Mouse (Mus musculus) embryonic facial prominence, embryonic 13.5 days (tissue): ENCODE measurements around the gene Kif17. TPM values are rescaled to one million over a fixed set of nuclear protein-coding genes. Genes with fewer than 3 reads are reported as not detected.

ENCODE experiments used
- ATAC-seq: fragments of 200-750 bp; cut with Nextera tagmentation; 2 replicates; pipeline ENCODE4 v1.8.0; 2017; ENCODE audit warnings: low read depth; ENCODE audit not compliant: insufficient number of reproducible peaks, insufficient read depth, low FRiP score, low TSS enrichment
- H3K27ac ChIP-seq: fragments of 300-500 bp; sonication (generic); 2 replicates; pipeline ENCODE4 v1.5.1; 2015; ENCODE audit warnings: moderate library complexity, mild to moderate bottlenecking, inconsistent platforms
- H3K27me3 ChIP-seq: fragments of 300-500 bp; sonication (generic); 2 replicates; pipeline ENCODE4 v1.6.1; 2015; ENCODE audit warnings: mild to moderate bottlenecking, inconsistent platforms
- H3K36me3 ChIP-seq: fragments of 300-500 bp; sonication (generic); 2 replicates; pipeline ENCODE4 v1.6.1; 2015; ENCODE audit warnings: mild to moderate bottlenecking, inconsistent platforms
- H3K4me1 ChIP-seq: fragments of 300-500 bp; sonication (generic); 2 replicates; pipeline ENCODE4 v1.6.1; 2015; ENCODE audit warnings: inconsistent platforms
- H3K4me2 ChIP-seq: fragments of 300-500 bp; sonication (generic); 2 replicates; pipeline ENCODE4 v1.6.1; 2015; ENCODE audit warnings: moderate library complexity, mild to moderate bottlenecking, inconsistent platforms
- H3K4me3 ChIP-seq: fragments of 300-500 bp; sonication (generic); 2 replicates; pipeline ENCODE4 v1.5.1; 2015; ENCODE audit warnings: mild to moderate bottlenecking, inconsistent platforms
- H3K9ac ChIP-seq: fragments of 300-500 bp; sonication (generic); 2 replicates; pipeline ENCODE4 v1.6.1; 2015; ENCODE audit warnings: mild to moderate bottlenecking, inconsistent platforms
- H3K9me3 ChIP-seq: fragments of 300-500 bp; sonication (generic); 2 replicates; pipeline ENCODE4 v1.6.1; 2016; ENCODE audit warnings: inconsistent platforms
- WGBS: fragments of 180-500 bp; shearing (Covaris S2); methylation state at CpG from one replicate; pipeline ENCODE4 v1.1.7; 2015; ENCODE audit warnings: mixed read lengths; 5-methylcytosine and 5-hydroxymethylcytosine counted together
- polyA plus RNA-seq: library from polyadenylated mRNA; unstranded; fragments of >200 nt; fragmentation: Nextera tagmentation; extraction: Ambion mirVana; gene quantifications from 2 replicates; pipeline ENCODE4 v1.2.1, GENCODE M21; 2015

Gene Kif17
- polyA plus RNA-seq, 1 experiment from 2014 or later: 1.4 TPM

GRCm38 (mm10) chr4:138261843-138262681 lies 11.8 kb downstream of the Kif17 start:
- peak overlapping the region; percentile 70 for H3K4me3 ChIP-seq
- under 1% methylated on average over 75 of the region's 78 CpGs for whole genome bisulfite sequencing
- peak overlapping the region; percentile 69 for H3K9ac ChIP-seq
- no peak overlapping the region for H3K27ac ChIP-seq
- peaks cover 7% of the 10 kb centered on the region for H3K4me1 ChIP-seq
- peak overlapping the region; percentile 84 for H3K4me2 ChIP-seq
- no peaks in the 10 kb centered on the region for H3K9me3 ChIP-seq
- H3K36me3 ChIP-seq: no peaks in the 10 kb centered on the region
- ATAC-seq: peak; percentile 82
- peaks cover 20% of the 10 kb centered on the region for H3K27me3 ChIP-seq

DNA sequence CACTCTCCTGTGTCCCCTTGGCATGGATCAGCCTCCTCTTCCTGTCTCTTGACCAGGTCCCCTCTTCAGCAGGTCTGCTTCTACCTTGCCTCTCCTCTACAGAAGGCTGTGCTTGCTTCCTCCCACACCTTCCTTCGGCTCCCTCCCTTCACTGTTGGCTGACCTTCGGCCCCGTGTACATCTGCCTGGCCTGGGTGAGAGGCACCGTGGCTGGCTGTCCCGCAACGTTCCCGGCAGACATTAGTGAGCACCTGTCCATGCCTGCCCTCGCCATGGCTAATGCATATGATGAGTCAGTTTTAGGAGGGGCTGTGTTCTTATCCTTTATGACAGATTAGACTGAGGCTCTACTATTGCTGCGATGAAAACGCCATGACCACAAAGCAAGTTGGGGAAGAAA lies 17.6 kb downstream of the Kif17 start:
- Histone ChIP-seq H3K4me1 (peaks cover 5% of the 10 kb centered on the region), H3K9ac (no peak overlapping the region), H3K4me3 (no peak overlapping the region), H3K4me2 (no peak overlapping the region), H3K27ac (no peak overlapping the region), H3K36me3 (no peaks in the 10 kb centered on the region), H3K27me3 (peaks cover 18% of the 10 kb centered on the region), H3K9me3 (no peaks in the 10 kb centered on the region)
- ATAC-seq: no peak
- 88% methylated on average over 10 of the region's 10 CpGs for WGBS

DNA sequence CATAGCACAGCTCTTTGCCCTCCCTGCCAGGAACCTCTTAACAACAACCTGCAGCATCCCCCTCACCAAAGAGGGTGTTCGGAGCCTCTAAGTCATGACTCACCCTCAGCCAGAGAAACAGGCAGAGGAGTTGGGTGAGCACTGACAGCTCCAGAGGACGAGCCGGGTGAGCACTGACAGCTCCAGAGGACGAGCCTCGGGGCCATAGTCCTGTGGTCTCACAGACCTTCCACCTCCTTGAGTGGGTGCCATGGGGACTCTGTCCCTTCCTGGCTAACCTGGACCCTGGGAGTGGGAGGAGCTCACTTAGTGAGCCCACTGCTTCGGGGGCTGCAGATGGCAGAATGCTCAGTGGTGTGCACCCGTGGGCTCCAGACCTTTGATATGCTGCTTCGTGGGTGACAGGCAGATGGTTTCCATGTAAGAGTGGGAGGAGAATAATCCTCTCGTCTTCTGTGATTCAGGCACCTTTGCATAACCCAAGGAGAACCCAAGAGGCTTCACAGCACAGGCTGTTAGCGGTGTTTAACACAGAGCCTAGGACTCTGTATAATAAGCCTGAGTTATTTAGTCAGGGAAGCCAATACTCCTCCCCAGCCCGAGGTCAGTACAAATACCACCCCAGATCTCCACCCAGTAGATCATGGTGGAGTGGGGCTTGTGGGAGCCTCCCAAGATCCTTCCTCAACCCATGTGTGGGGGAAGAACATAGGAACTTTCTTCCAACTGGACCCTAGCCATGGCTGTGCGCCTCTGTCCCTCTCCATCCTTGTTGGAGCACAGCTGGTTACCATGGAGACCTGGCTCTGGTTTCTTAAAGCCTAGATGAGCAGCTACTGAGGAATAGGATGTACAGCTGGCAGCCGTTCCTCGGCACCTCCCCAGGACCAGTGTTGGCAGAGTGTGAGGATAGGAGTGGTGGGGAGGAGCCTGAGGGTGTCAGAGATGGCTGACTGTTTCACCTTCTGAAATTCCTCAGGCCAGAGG lies 22.1 kb downstream of the Kif17 start:
- WGBS: 66% methylated on average over 14 of the region's 14 CpGs

GRCm38 (mm10) chr4:138278346-138278745 lies 28.1 kb downstream of the Kif17 start:
- H3K9ac ChIP-seq: no peak overlapping the region
- H3K4me1 ChIP-seq: no peaks in the 10 kb centered on the region
- no peaks in the 10 kb centered on the region for H3K9me3 ChIP-seq
- no peak overlapping the region for H3K27ac ChIP-seq
- no peak for ATAC-seq
- H3K4me2 ChIP-seq: no peak overlapping the region
- H3K27me3 ChIP-seq: no peaks in the 10 kb centered on the region
- H3K4me3 ChIP-seq: no peak overlapping the region
- WGBS: 73% methylated on average over 7 of the region's 7 CpGs
- H3K36me3 ChIP-seq: no peaks in the 10 kb centered on the region

More for the DNA sequence above, 22.1 kb downstream of the Kif17 start:
- Histone ChIP-seq H3K27me3 (no peaks in the 10 kb centered on the region), H3K9ac (no peak overlapping the region), H3K4me2 (no peak overlapping the region), H3K4me1 (0 out of 2 replicates have a peak, but pooled peaks cover 3% of the 10 kb centered on the region), H3K27ac (no peak overlapping the region), H3K9me3 (no peaks in the 10 kb centered on the region), H3K36me3 (no peaks in the 10 kb centered on the region), H3K4me3 (no peak overlapping the region)
- no peak for ATAC-seq

DNA sequence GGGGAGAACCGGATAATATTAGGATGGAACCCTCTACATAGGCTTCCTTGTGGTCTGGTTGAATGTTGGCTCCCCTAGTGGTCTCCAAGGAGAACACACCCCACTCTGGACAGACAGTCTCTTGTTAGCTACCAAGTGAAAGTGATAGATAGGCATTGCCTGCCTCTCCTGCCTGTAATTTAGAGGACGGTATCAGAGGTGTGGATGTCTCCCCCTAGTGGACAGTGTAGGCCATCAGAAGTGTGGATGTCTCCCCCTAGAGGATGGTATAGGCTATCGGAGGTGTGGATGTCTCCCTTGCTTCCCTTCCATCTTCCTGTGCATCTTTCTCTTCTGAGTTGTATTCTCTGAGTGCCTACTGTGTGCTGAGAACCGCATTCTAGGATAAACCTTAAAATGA lies 32.6 kb downstream of the Kif17 start:
- 0 out of 2 replicates have a peak, but pooled peaks cover 3% of the 10 kb centered on the region for H3K9me3 ChIP-seq
- H3K27ac ChIP-seq: no peak overlapping the region
- WGBS: 26% methylated on average over 4 of the region's 4 CpGs
- H3K27me3 ChIP-seq: 0 out of 2 replicates have a peak, but pooled peaks cover 5% of the 10 kb centered on the region
- no peaks in the 10 kb centered on the region for H3K36me3 ChIP-seq
- H3K9ac ChIP-seq: no peak overlapping the region
- H3K4me1 ChIP-seq: no peaks in the 10 kb centered on the region
- ATAC-seq: no peak
- H3K4me3 ChIP-seq: no peak overlapping the region
- no peak overlapping the region for H3K4me2 ChIP-seq

- H3K4me2 ChIP-seq: no peak overlapping the region
- no peak overlapping the region for H3K27ac ChIP-seq
- 0 out of 2 replicates have a peak, but pooled peaks cover 5% of the 10 kb centered on the region for H3K27me3 ChIP-seq
- H3K4me3 ChIP-seq: no peak overlapping the region
- 83% methylated on average over 12 of the region's 12 CpGs for whole genome bisulfite sequencing
- H3K4me1 ChIP-seq: no peaks in the 10 kb centered on the region
- no peaks in the 10 kb centered on the region for H3K36me3 ChIP-seq
- H3K9me3 ChIP-seq: 0 out of 2 replicates have a peak, but pooled peaks cover 3% of the 10 kb centered on the region
- no peak overlapping the region for H3K9ac ChIP-seq
- no peak for ATAC-seq
Observed at GRCm38 (mm10) chr4:138286411-138286810, 36.2 kb downstream of the Kif17 start.

GRCm38 (mm10) chr4:138288691-138289090 lies 38.5 kb downstream of the Kif17 start:
- Histone ChIP-seq H3K36me3 (no peaks in the 10 kb centered on the region), H3K9ac (no peak overlapping the region), H3K4me3 (no peak overlapping the region), H3K9me3 (0 out of 2 replicates have a peak, but pooled peaks cover 3% of the 10 kb centered on the region), H3K27me3 (0 out of 2 replicates have a peak, but pooled peaks cover 5% of the 10 kb centered on the region), H3K27ac (no peak overlapping the region), H3K4me1 (no peaks in the 10 kb centered on the region), H3K4me2 (no peak overlapping the region)
- 78% methylated on average over 7 of the region's 7 CpGs for WGBS
- ATAC-seq: no peak

GRCm38 (mm10) chr4:138292028-138292427 lies 41.8 kb downstream of the Kif17 start:
- H3K9me3 ChIP-seq: no peaks in the 10 kb centered on the region
- ATAC-seq: no peak
- H3K9ac ChIP-seq: no peak overlapping the region
- H3K27me3 ChIP-seq: 0 out of 2 replicates have a peak, but pooled peaks cover 5% of the 10 kb centered on the region
- no peak overlapping the region for H3K4me3 ChIP-seq
- no peaks in the 10 kb centered on the region for H3K4me1 ChIP-seq
- no peak overlapping the region for H3K27ac ChIP-seq
- no peaks in the 10 kb centered on the region for H3K36me3 ChIP-seq
- no peak overlapping the region for H3K4me2 ChIP-seq
- 91% methylated on average over 13 of the region's 13 CpGs for WGBS

DNA sequence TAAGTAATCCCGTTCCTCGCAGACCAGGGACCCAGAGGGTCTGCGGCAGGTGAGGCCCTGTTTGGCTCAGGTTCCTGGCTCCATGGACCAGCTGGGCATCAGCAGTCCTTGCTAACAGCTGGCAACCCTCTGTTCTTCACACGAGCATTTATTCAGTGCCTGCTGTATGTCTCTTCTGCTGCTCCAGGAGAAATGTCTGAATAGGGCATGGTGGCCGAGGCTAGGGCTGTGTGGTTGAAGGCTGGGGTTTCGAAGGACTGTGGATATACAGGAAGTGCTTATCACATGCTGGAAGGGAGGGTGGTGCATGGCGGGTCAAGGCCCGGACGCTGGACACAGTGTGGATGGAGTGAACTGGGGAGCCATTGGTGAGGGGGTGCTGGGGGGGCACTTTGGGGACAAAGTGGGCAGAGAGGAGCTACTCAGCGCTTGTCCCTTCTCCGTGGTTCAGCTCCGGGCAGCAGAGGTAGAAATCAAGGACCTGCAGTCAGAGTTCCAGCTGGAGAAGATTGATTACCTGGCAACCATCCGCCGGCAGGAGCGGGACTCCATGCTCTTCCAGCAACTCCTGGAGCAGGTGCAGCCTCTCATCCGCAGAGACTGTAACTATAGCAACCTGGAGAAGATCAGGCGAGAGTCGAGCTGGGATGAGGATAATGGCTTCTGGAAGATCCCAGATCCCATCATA lies 43.2 kb downstream of the Kif17 start:
- Histone ChIP-seq H3K4me3 (no peak overlapping the region), H3K4me1 (no peaks in the 10 kb centered on the region), H3K27ac (no peak overlapping the region), H3K9ac (no peak overlapping the region), H3K36me3 (no peaks in the 10 kb centered on the region), H3K4me2 (no peak overlapping the region), H3K27me3 (no peaks in the 10 kb centered on the region), H3K9me3 (no peaks in the 10 kb centered on the region)
- WGBS: 79% methylated on average over 18 of the region's 18 CpGs
- ATAC-seq: no peak

DNA sequence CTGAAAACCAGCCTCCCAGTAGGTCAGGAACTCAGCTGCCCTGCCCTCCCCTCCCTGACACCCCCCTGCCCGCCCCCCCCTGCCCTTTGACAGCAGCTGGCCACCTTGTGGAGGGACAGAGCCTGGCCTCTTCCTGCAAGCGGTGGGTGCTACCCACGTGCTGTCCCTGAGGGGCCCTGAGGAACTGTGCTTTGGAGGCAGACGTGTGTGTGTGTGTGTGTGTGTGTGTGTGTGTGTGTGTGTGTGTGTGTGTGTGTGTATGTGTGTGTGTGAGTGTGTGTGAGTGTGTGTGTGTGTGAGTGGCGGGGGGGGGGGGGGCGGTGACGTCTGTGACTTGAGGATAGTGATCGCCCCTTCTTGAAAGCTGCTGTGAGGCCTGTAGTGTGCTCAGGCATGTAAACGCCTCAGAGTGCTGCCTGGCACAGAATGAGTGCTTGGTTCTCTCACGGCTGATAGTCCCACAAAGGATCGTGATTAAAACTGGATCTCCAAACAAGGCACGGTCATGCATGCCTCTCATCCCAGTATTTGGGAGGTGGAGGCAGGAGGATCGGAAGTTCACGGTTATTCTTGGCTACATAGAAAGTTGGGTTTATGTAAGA lies 43.8 kb downstream of the Kif17 start:
- no peak overlapping the region for H3K4me2 ChIP-seq
- WGBS: 76% methylated on average over 11 of the region's 14 CpGs
- no peaks in the 10 kb centered on the region for H3K27me3 ChIP-seq
- no peak overlapping the region for H3K9ac ChIP-seq
- H3K4me3 ChIP-seq: no peak overlapping the region
- no peaks in the 10 kb centered on the region for H3K36me3 ChIP-seq
- no peak for ATAC-seq
- no peak overlapping the region for H3K27ac ChIP-seq
- no peaks in the 10 kb centered on the region for H3K4me1 ChIP-seq
- no peaks in the 10 kb centered on the region for H3K9me3 ChIP-seq
